Mouse (Mus musculus) intestine, embryonic 16.5 days (tissue): ENCODE results near the gene Ttc32. TPM values are rescaled to one million over a fixed set of nuclear protein-coding genes. Genes with fewer than 3 reads are reported as not detected.

Experiments used
- ATAC-seq: fragments of 200-750 bp; cut with Nextera tagmentation; 2 replicates; pipeline ENCODE4 v1.8.0; 2017; ENCODE audit warnings: moderate TSS enrichment, moderate library complexity
- H3K27ac ChIP-seq: fragments of 300-500 bp; sonication (generic); 2 replicates; pipeline ENCODE4 v1.5.1; 2014; ENCODE audit warnings: mild to moderate bottlenecking, low read length
- H3K27me3 ChIP-seq: fragments of 300-500 bp; sonication (generic); replicated peaks from 2 replicates; pipeline ENCODE4 v1.6.1; 2014; ENCODE audit warnings: low read length, control low read depth, mixed read lengths; ENCODE audit not compliant: control insufficient read depth, insufficient read depth
- H3K36me3 ChIP-seq: fragments of 300-500 bp; sonication (generic); 2 replicates; pipeline ENCODE4 v1.6.1; 2014; ENCODE audit warnings: low read length, control low read depth; ENCODE audit not compliant: control insufficient read depth, insufficient read depth
- H3K4me1 ChIP-seq: fragments of 300-500 bp; sonication (generic); 2 replicates; pipeline ENCODE4 v1.6.1; 2014; ENCODE audit warnings: low read length, control low read depth, mixed read lengths; ENCODE audit not compliant: control insufficient read depth, insufficient read depth
- H3K4me2 ChIP-seq: fragments of 300-500 bp; sonication (generic); 2 replicates; pipeline ENCODE4 v1.6.1; 2014; ENCODE audit warnings: low read depth, low read length, control low read depth
- H3K4me3 ChIP-seq: fragments of 300-500 bp; sonication (generic); 2 replicates; pipeline ENCODE4 v1.5.1; 2014; ENCODE audit warnings: mild to moderate bottlenecking, low read length
- H3K9ac ChIP-seq: fragments of 300-500 bp; sonication (generic); 2 replicates; pipeline ENCODE4 v1.6.1; 2014; ENCODE audit warnings: low read depth, low read length
- H3K9me3 ChIP-seq: fragments of 300-500 bp; sonication (generic); 2 replicates; pipeline ENCODE4 v1.6.1; 2016; ENCODE audit warnings: low read length, control low read depth; ENCODE audit not compliant: control insufficient read depth
- WGBS: fragments of 180-500 bp; shearing (Covaris S2); extraction: QIAGEN DNeasy Blood & Tissue Kit; methylation state at CpG from one replicate; pipeline ENCODE4 v1.1.7; 2014; 5-methylcytosine and 5-hydroxymethylcytosine counted together
- polyA plus RNA-seq: library from polyadenylated mRNA; unstranded; fragments of >200 nt; fragmentation: Nextera tagmentation; extraction: Ambion mirVana; gene quantifications from 2 replicates; pipeline ENCODE4 v1.2.1, GENCODE M21; 2015

Gene Ttc32
- polyA plus RNA-seq, 1 experiment from 2014 or later: 33.9 TPM

DNA sequence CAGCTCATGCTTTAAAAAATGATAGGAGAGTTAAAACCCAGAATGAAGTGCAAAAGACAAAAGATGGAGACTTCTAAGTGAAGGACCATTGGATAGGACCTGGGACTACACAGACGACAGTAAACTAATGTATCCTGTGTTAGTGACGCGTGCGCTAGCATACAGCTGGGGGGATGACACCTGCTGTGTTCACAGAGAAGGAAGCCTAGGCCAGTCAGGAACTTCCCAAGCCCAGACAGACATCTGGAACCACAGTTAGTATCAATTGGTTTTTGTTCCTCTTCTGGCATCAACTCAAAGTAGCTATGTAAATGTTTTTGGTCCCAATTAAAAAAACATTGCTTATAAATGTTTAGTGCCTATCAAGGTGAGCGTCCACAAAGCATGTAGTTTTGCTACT, 10.4 kb downstream of the Ttc32 start:
- no peaks in the 10 kb centered on the region for H3K36me3 ChIP-seq
- H3K4me2 ChIP-seq: no peak overlapping the region
- H3K4me3 ChIP-seq: no peak overlapping the region
- H3K27ac ChIP-seq: no peak overlapping the region
- 84% methylated on average over 5 of the region's 5 CpGs for WGBS
- no peaks in the 10 kb centered on the region for H3K4me1 ChIP-seq
- H3K9me3 ChIP-seq: no peaks in the 10 kb centered on the region
- H3K27me3 ChIP-seq: no peaks in the 10 kb centered on the region
- ATAC-seq: no peak
- no peak overlapping the region for H3K9ac ChIP-seq

DNA sequence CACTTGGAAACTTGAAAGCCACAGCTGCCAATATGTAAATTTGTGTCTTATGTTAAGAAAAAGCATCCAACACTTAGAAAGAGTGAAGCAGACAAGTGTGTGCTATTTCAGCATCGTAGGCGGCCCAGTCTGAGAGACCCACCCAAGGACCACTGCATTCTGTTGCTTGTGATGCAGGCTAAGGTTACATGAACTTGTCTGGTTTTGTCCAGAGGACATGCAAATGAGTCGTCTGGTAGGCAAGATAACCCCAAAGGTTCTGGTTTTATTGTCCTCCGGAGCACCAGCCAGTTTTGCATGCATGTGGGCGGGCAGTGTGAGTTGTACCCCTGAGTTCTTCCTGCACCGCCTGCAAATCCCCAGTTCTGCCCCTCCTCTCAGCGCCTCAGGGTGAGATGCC, 10.9 kb downstream of the Ttc32 start:
- Histone ChIP-seq H3K4me2 (no peak overlapping the region), H3K4me1 (no peaks in the 10 kb centered on the region), H3K9ac (no peak overlapping the region), H3K27ac (no peak overlapping the region), H3K9me3 (no peaks in the 10 kb centered on the region), H3K4me3 (no peak overlapping the region), H3K27me3 (no peaks in the 10 kb centered on the region), H3K36me3 (no peaks in the 10 kb centered on the region)
- WGBS: 74% methylated on average over 7 of the region's 7 CpGs
- ATAC-seq: no peak

DNA sequence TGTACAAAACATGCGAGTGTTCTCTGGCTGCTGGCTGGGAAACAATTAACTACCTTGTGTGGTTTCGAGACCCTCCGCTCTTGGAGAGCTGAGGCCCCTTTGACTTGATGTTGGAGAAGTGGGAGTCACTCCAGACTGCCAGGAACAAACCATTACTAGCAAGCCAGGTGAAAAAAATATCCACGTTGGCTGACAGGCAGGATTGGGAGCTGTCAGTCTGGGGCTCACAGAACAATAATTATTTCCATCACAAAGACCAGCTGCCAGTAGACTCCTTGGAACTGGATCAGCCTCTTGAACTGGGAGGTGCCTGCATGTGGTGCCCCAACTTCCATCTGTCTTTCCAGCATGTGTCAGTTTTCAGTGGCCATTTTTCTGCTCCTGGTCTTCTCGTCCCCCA, 12.5 kb downstream of the Ttc32 start:
- Histone ChIP-seq H3K9me3 (no peaks in the 10 kb centered on the region), H3K4me2 (no peak overlapping the region), H3K4me3 (no peak overlapping the region), H3K27ac (no peak overlapping the region), H3K36me3 (no peaks in the 10 kb centered on the region), H3K27me3 (no peaks in the 10 kb centered on the region), H3K4me1 (no peaks in the 10 kb centered on the region), H3K9ac (no peak overlapping the region)
- WGBS: 83% methylated on average over 5 of the region's 5 CpGs
- ATAC-seq: no peak

DNA sequence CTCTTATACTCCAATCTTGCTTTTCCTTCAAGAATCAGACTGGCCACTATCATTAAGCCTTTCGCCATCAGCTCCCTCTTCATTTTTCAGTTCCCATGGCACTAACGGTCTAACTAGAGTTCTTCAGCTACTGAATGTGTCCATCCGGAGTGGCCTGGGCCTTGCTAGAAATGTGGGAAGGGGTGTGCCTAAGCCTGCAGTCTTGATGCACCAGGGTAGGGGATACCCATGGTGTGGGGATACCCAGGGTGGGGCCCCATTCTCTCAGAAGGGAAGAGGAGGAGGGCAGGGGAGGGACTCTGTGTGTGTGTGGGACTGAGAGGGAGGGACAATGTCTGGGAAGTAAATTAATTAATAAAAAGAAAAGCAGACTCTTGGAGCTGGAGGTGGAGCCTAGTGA, 13.0 kb downstream of the Ttc32 start:
- no peaks in the 10 kb centered on the region for H3K4me1 ChIP-seq
- no peak for ATAC-seq
- H3K36me3 ChIP-seq: no peaks in the 10 kb centered on the region
- H3K9ac ChIP-seq: no peak overlapping the region
- H3K4me2 ChIP-seq: no peak overlapping the region
- WGBS: 90% methylated on average over 3 of the region's 3 CpGs
- no peaks in the 10 kb centered on the region for H3K9me3 ChIP-seq
- H3K27me3 ChIP-seq: no peaks in the 10 kb centered on the region
- no peak overlapping the region for H3K4me3 ChIP-seq
- no peak overlapping the region for H3K27ac ChIP-seq

DNA sequence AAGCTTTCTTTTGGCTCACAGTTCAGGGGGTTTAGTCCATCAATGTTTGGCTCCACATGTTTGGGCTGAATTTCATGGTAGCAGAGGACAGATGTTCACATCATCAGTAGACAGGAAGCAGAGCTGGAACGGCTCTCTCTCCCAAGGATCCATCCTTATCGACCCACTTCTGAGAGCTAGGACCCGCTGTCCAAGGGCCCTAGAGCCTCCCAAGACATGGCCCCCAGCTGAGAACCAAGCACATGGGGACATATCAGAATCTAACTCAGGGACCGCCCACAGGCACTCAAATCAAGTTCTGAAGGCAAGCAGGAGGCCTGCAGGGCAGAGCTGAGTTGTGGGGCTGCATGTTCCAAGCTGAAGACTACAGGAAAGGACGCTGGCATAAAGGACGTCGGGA, 14.9 kb downstream of the Ttc32 start:
- Histone ChIP-seq H3K4me1 (no peaks in the 10 kb centered on the region), H3K4me2 (no peak overlapping the region), H3K4me3 (no peak overlapping the region), H3K36me3 (no peaks in the 10 kb centered on the region), H3K27ac (no peak overlapping the region), H3K9me3 (no peaks in the 10 kb centered on the region), H3K9ac (no peak overlapping the region), H3K27me3 (no peaks in the 10 kb centered on the region)
- no peak for ATAC-seq
- WGBS: 94% methylated on average over 7 of the region's 7 CpGs

DNA sequence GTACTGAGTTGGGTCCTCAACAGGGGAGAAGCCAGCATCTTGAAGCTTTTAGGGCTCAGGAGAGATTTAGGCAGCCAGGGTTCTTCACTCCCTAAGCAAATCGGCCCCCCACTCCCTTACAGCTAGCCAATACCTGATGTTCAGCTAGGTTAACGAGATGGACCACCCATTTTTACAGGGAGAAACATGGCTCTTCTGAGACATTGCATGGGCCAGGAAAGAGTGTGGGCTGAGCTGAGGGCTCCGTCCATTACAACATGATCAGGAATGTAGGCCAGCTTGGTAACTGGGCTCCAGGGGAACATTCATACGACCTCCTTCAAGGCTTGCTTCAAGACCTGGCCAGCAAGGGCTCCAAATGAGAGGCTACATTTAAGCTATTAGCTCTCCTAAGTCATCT, 16.9 kb downstream of the Ttc32 start:
- H3K4me2 ChIP-seq: no peak overlapping the region
- no peaks in the 10 kb centered on the region for H3K4me1 ChIP-seq
- H3K9me3 ChIP-seq: no peaks in the 10 kb centered on the region
- 83% methylated on average over 4 of the region's 4 CpGs for WGBS
- H3K27ac ChIP-seq: no peak overlapping the region
- ATAC-seq: no peak
- no peaks in the 10 kb centered on the region for H3K36me3 ChIP-seq
- H3K27me3 ChIP-seq: no peaks in the 10 kb centered on the region
- no peak overlapping the region for H3K4me3 ChIP-seq
- no peak overlapping the region for H3K9ac ChIP-seq

DNA sequence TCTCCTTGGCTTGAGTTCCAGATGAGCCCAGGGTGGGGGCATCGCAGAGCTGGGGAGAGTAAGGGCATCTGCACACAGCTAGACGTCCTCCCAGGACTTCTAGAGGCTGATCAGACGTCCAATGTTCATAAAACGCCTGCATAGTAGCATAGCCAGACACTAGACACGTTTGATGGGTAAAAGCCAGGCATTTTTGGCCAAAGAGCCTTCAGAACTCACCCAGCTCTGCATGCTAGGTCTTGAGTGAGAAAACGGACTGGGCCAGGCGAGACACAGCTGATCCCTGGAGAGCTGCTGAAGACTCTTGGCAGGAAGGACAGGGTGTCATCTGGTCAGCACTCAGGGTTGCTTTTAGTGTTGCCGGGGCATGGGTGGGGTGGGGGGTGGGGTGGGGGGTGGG, 18.3 kb downstream of the Ttc32 start:
- no peak overlapping the region for H3K9ac ChIP-seq
- no peaks in the 10 kb centered on the region for H3K4me1 ChIP-seq
- WGBS: 70% methylated on average over 8 of the region's 8 CpGs
- H3K9me3 ChIP-seq: no peaks in the 10 kb centered on the region
- no peak overlapping the region for H3K4me2 ChIP-seq
- H3K27ac ChIP-seq: no peak overlapping the region
- ATAC-seq: no peak
- no peak overlapping the region for H3K4me3 ChIP-seq
- H3K36me3 ChIP-seq: no peaks in the 10 kb centered on the region
- H3K27me3 ChIP-seq: no peaks in the 10 kb centered on the region

DNA sequence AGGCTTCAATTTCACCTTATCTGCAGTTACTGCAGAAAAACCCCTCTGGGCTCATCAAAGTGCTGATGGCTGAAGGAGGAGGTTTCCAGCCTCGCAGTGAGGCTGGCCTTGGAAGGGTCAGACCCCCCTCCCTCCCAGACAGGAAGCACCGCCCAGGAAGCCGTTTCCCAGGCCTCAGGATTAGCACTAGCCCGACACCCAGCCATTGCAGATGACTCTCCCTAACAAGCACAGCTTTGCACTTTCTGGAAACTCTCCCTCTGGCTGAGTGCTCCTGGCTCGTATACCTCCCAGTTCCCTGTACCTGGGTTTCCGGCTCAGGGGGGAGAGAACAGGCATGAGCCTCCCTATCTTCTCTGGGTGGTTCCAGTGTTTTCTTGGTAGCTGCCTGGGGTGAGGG, 21.0 kb downstream of the Ttc32 start:
- Histone ChIP-seq H3K4me1 (no peaks in the 10 kb centered on the region), H3K36me3 (no peaks in the 10 kb centered on the region), H3K4me3 (no peak overlapping the region), H3K27ac (no peak overlapping the region), H3K27me3 (no peaks in the 10 kb centered on the region), H3K9ac (no peak overlapping the region; the same call in 1 of the 2 replicates), H3K4me2 (no peak overlapping the region), H3K9me3 (no peaks in the 10 kb centered on the region)
- no peak for ATAC-seq
- WGBS: 34% methylated on average over 6 of the region's 6 CpGs

DNA sequence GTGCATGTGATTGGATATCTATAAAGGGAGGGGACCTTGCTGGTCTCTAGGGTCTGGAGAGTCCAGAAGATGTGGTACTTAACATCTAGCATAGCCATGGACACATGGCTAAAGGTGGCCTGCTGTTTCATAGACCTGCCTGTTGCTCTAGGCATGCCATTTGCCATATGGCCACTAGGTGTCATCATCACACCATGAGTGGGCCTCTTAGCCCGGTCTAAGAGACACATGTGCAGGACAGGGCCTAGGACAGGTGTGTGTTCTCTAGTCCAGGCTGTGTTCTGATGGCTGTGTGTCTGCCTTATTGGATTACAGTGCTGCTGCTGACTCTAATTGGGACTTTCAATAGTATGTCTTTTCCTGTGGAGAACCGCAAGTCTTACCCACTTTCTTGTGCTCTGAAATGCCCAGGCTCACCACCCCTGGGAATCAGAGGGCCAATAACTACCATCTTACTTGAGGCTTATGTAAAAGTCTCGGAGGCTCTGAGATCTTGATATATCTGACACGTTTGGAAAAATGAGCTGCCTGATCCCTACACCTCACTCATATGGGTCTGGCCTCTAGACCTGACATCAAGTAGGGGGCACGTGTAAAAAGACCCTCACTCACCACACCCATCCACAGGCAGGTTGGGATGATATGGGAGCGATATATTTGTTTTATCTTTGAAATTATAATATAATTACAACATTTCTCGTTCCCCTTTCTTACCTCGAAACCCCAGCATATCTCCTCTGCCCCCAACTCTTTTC, 22.5 kb downstream of the Ttc32 start:
- Histone ChIP-seq H3K4me2 (no peak overlapping the region), H3K27me3 (no peaks in the 10 kb centered on the region), H3K9me3 (no peaks in the 10 kb centered on the region), H3K4me1 (no peaks in the 10 kb centered on the region), H3K4me3 (no peak overlapping the region), H3K27ac (no peak overlapping the region), H3K9ac (no peak overlapping the region), H3K36me3 (no peaks in the 10 kb centered on the region)
- WGBS: 64% methylated on average over 8 of the region's 8 CpGs
- ATAC-seq: peak; percentile 90

DNA sequence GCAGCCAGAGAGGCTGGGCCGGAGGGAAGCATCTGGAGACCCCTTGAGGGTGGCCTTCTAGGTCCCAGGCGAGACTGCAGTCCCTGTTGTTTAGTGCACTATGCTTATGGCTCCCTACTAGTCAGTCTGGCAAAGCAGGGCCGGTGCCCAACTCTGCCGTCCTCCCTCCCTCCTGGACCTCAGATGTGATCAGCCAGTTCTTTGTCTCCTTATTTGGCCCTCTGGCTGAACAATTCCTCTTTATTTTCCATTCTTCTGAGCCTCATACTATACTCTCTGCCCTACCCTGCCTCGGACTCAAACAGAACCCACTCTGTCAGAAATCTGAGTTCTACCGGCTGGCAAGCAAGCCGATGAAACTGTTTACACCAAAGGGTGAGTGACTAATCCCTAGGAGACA, 23.5 kb downstream of the Ttc32 start:
- 63% methylated on average over 7 of the region's 7 CpGs for WGBS
- no peaks in the 10 kb centered on the region for H3K4me1 ChIP-seq
- H3K36me3 ChIP-seq: no peaks in the 10 kb centered on the region
- no peak overlapping the region for H3K9ac ChIP-seq
- no peak overlapping the region for H3K4me3 ChIP-seq
- H3K9me3 ChIP-seq: no peaks in the 10 kb centered on the region
- ATAC-seq: no peak
- H3K27ac ChIP-seq: no peak overlapping the region
- H3K4me2 ChIP-seq: no peak overlapping the region
- no peaks in the 10 kb centered on the region for H3K27me3 ChIP-seq
